Mouse (Mus musculus) thymus, postnatal 25 days (tissue): Measurements from ENCODE around the gene Chsy1.

Experiments
- DNase-seq: peaks from one replicate; pipeline ENCODE4 v3.0.0; 2022

Chsy1 gene

GRCm38 (mm10) chr7:66218193-66219014, 109.1 kb downstream of the Chsy1 start:
- DNase-seq, result no peak

GRCm38 (mm10) chr7:66219028-66219793, 109.9 kb downstream of the Chsy1 start:
- DNase-seq, result no peak

GRCm38 (mm10) chr7:66219794-66220227, 110.5 kb downstream of the Chsy1 start:
- no peak for DNase-seq

- DNase-seq, result no peak
Observed at GRCm38 (mm10) chr7:66222621-66223091, 113.3 kb downstream of the Chsy1 start.
